Mouse (Mus musculus): Measurements from ENCODE around the gene Gm5624. TPM values are rescaled to one million over a fixed set of nuclear protein-coding genes. Genes with fewer than 3 reads are reported as not detected.

The Gm5624 gene
- polyA plus RNA-seq (2017; shearing (Covaris generic)) = not detected

DNA sequence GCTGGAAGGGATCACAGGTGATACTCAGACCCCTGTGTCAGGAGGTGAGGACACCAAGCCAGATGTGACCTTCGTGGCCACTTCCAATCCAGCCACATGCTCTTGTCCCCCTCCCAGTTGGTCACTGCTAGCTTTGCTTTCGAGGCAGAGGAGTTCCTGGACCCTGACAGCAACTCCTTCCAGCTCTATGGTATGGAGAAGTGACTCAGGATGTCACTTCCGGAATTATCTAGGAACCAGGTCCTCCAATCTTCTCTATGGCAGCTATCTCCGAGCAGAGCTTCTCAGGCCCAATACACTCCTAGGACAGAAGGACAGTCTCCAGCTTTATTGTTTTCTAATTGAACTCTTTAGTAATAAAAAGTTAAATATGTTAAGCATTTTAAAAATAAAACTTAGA is at the start of gene Gm5624:
Gm5624 (minus strand) TSS at position 202 of the 400 bp plus-strand sequence.

DNA sequence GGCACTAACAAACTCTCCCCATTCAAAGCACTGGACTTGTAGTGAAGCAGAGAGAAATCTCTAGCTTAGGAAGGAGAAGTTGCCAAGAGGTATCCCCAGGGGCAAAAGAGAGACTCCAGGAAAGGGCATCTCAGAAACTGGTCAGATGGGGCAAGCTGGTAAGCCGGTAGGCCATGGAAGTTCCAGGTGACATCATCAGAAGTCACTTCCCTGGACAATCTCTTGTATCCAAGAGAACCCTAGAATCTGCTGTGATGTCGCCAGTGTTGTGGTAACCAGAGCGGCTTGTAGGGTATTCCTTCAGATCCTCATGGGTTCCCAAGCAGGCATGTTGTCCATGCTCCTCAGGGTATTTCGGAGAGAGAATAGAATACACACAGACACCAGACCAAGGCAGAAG is 44.9 kb downstream of the Gm5624 start, which contains the start of gene Gm8247:
Gm8247 (plus strand) TSS at position 301 of the 400 bp plus-strand sequence.

DNA sequence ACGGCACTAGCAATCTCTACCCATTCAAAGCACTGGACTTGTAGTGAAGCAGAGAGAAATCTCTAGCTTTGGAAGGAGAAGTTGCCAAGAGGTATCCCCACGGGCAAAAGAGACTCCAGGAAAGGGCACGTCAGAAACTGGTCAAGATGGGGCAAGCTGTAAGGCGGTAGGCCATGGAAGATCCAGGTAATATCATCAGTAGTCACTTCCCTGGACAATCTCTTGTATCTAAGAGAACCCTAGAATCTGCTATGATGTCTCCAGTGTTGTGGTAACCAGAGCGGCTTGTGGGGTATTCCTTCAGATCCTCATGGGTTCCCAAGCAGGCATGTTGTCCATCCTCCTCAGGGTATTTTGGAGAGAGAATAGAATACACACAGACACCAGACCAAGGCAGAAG is 109.8 kb downstream of the Gm5624 start, which contains the start of gene Gm17093:
Gm17093 (plus strand) TSS at position 301 of the 400 bp plus-strand sequence.

Other genes starting within 250 kb of the Gm5624 start
- gene Gm3371, start 217.2 kb downstream of the Gm5624 start, polyA plus RNA-seq (2017; shearing (Covaris generic)) = not detected
- not detected for gene Gm8232, start 194.3 kb downstream of the Gm5624 start, polyA plus RNA-seq (2017; shearing (Covaris generic))
- gene BC061237, start 135.5 kb downstream of the Gm5624 start, polyA plus RNA-seq (2017; shearing (Covaris generic)) = not detected
- not detected for gene Gm17093, start 109.7 kb downstream of the Gm5624 start, polyA plus RNA-seq (2017; shearing (Covaris generic))
- not detected for gene Gm8247, start 44.8 kb downstream of the Gm5624 start, polyA plus RNA-seq (2017; shearing (Covaris generic))
- gene Gm8257, start 78.5 kb upstream of the Gm5624 start, polyA plus RNA-seq (2017; shearing (Covaris generic)) = not detected
- not detected for gene Gm8267, start 122.4 kb upstream of the Gm5624 start, polyA plus RNA-seq (2017; shearing (Covaris generic))
- not detected for gene Ptgdr, start 231.4 kb upstream of the Gm5624 start, polyA plus RNA-seq (2017; shearing (Covaris generic))

All from activated CD4-positive, CD25-positive, alpha-beta regulatory T cell, adult 9 weeks (primary cell).